Mouse (Mus musculus) kidney, postnatal 0 days (tissue): ENCODE data around the gene Serpinb6b. TPM values are rescaled to one million over a fixed set of nuclear protein-coding genes. Genes with fewer than 3 reads are reported as not detected.

Experiments used
- ATAC-seq: fragments of 200-750 bp; cut with Nextera tagmentation; replicated peaks from 2 replicates; pipeline ENCODE4 v1.8.0; 2017; ENCODE audit warnings: low read depth, moderate number of reproducible peaks, moderate TSS enrichment, moderate library complexity; ENCODE audit not compliant: low FRiP score
- DNase-seq: peaks from one replicate; pipeline ENCODE4 v3.0.0-alpha.2; 2016; ENCODE audit warnings: low spot score
- H3K27ac ChIP-seq: fragments of 300-500 bp; sonication (generic); 2 replicates; pipeline ENCODE4 v1.5.1; 2014; ENCODE audit warnings: mild to moderate bottlenecking
- H3K27me3 ChIP-seq: fragments of 300-500 bp; sonication (generic); 2 replicates; pipeline ENCODE4 v1.6.1; 2014; ENCODE audit warnings: low read length, mixed read lengths; ENCODE audit not compliant: insufficient read depth
- H3K36me3 ChIP-seq: fragments of 300-500 bp; sonication (generic); 2 replicates; pipeline ENCODE4 v1.6.1; 2014; ENCODE audit warnings: low read length, mixed read lengths; ENCODE audit not compliant: insufficient read depth
- H3K4me1 ChIP-seq: fragments of 300-500 bp; sonication (generic); replicated peaks from 2 replicates; pipeline ENCODE4 v1.6.1; 2014; ENCODE audit warnings: antibody characterized with exemption, low read length, mixed read lengths; ENCODE audit not compliant: insufficient read depth
- H3K4me2 ChIP-seq: fragments of 300-500 bp; sonication (generic); 2 replicates; pipeline ENCODE4 v1.6.1; 2014; ENCODE audit warnings: mild to moderate bottlenecking, low read length, moderate library complexity, mixed read lengths
- H3K4me3 ChIP-seq: fragments of 300-500 bp; sonication (generic); replicated peaks from 2 replicates; pipeline ENCODE4 v1.5.1; 2014; ENCODE audit warnings: low read depth, low read length
- H3K9ac ChIP-seq: fragments of 300-500 bp; sonication (generic); 2 replicates; pipeline ENCODE4 v1.6.1; 2014; ENCODE audit warnings: low read depth, low read length
- H3K9me3 ChIP-seq: fragments of 300-500 bp; sonication (generic); replicated peaks from 2 replicates; pipeline ENCODE4 v1.6.1; 2016; ENCODE audit warnings: low read length, inconsistent platforms, mixed read lengths
- CTCF ChIP-seq: IDR thresholded peaks from 2 replicates; pipeline ENCODE4 v1.5.1; 2016; ENCODE audit warnings: antibody characterized with exemption, low read depth, mild to moderate bottlenecking, moderate library complexity
- WGBS: fragments of 180-500 bp; shearing (Covaris S2); extraction: QIAGEN DNeasy Blood & Tissue Kit; methylation state at CpG from one replicate; pipeline ENCODE4 v1.1.7; 2014; 5-methylcytosine and 5-hydroxymethylcytosine counted together
- polyA plus RNA-seq: library from polyadenylated mRNA; unstranded; fragments of >200 nt; fragmentation: Nextera tagmentation; extraction: Ambion mirVana; gene quantifications from 2 replicates; pipeline ENCODE4 v1.2.1, GENCODE M21; 2015

Gene Serpinb6b
- polyA plus RNA-seq, 1 experiment from 2014 or later, result 14.3 TPM

DNA sequence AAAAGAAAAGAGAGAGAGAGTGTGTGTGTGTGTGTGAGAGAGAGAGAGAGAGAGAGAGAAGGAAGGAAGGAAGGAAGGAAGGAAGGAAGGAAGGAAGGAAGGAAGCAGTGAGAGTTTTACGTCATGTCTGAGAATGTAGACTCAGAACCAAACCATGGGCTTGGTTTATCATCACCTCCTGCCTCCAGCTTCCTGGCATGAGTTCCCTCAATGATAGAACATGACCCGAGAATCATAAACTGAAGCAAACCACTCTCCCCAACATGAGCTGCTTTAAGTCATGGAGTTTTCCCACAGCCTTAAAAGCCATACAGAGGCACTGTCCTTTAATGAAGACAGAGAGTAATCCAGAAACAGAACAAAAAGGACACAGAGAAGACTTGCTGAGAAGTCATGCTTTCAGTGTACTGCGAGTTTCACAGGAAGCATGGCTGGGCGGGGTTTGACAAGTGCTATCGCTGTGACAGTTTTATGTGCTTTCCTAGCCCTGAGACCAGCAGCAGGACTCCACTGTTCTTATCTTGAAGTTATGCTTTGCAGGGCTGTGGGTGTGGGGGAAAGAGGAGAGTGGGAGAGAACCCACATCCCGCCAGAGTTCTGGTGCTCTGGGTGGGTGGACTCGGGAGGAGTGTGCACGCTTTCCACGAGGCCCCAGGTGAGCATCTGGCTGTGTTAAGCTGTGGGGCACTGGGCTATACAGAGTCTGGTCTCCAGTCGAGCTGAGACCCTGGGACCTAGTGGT is 28.3 kb downstream of the Serpinb6b start:
- Histone ChIP-seq H3K4me3 (no peak overlapping the region), H3K4me1 (no peaks in the 10 kb centered on the region), H3K9me3 (no peaks in the 10 kb centered on the region), H3K36me3 (no peaks in the 10 kb centered on the region), H3K4me2 (0 out of 2 replicates have a peak overlapping the region, but pooled peaks have one; percentile 3), H3K9ac (no peak overlapping the region), H3K27ac (peak overlapping the region; percentile 22; the same call in 1 of the 2 replicates), H3K27me3 (no peaks in the 10 kb centered on the region)
- DNase-seq (peak; percentile 76), ATAC-seq (no peak)
- no peak for TF ChIP-seq CTCF
- WGBS, result 28% methylated on average over 10 of the region's 10 CpGs

DNA sequence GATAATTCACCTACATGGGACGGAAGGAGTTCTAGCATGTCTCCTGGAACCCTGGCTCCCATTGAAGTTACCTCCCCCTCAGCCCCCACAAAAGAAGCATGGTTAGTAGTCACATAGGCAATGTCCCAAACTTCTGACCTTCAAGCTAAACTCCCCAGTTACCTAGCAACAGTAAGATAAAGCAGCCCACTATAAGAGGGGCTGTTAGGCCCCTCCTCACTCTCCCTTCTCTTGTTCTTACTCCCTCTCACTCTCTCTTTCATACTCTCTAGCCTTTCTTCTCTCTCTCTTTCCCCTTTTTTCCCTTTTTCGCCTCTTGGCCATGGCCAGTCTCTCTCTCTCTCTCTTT is 28.9 kb downstream of the Serpinb6b start:
- no peak overlapping the region for H3K4me2 ChIP-seq
- no peaks in the 10 kb centered on the region for H3K9me3 ChIP-seq
- no peak for TF ChIP-seq CTCF
- H3K27ac ChIP-seq, result peak overlapping the region; percentile 22; the same call in 1 of the 2 replicates
- H3K27me3 ChIP-seq, result no peaks in the 10 kb centered on the region
- no peaks in the 10 kb centered on the region for H3K4me1 ChIP-seq
- no peak for DNase-seq
- no peak overlapping the region for H3K4me3 ChIP-seq
- WGBS, result 56% methylated on average over 2 of the region's 2 CpGs
- no peak overlapping the region for H3K9ac ChIP-seq
- no peak for ATAC-seq
- no peaks in the 10 kb centered on the region for H3K36me3 ChIP-seq

DNA sequence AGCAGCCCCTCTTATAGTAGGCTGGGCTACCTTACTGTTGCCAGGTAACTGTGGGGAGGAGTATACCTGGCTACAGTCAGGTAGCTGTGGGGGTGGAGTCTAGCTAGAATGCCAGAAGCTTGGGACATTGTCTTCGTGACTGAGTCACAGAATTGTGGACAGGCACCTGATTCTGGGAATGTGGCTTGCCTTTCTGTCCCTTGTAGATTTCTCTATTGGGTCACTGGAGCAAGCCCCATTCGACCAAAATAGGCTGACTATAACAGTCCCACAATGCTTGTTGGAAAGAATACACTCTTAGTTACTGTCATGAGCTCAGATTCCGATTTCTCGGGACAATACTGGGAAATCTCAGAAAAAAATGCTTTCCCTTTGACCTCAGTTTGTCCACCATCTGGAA is 30.0 kb downstream of the Serpinb6b start:
- no peaks in the 10 kb centered on the region for H3K27me3 ChIP-seq
- ATAC-seq (no peak), DNase-seq (peak; percentile 5)
- H3K4me3 ChIP-seq, result no peak overlapping the region
- H3K27ac ChIP-seq, result no peak overlapping the region
- H3K4me1 ChIP-seq, result no peaks in the 10 kb centered on the region
- no peaks in the 10 kb centered on the region for H3K36me3 ChIP-seq
- H3K9me3 ChIP-seq, result no peaks in the 10 kb centered on the region
- H3K4me2 ChIP-seq, result no peak overlapping the region
- WGBS, result 57% methylated on average over 4 of the region's 4 CpGs
- no peak overlapping the region for H3K9ac ChIP-seq
- TF ChIP-seq CTCF, result no peak

DNA sequence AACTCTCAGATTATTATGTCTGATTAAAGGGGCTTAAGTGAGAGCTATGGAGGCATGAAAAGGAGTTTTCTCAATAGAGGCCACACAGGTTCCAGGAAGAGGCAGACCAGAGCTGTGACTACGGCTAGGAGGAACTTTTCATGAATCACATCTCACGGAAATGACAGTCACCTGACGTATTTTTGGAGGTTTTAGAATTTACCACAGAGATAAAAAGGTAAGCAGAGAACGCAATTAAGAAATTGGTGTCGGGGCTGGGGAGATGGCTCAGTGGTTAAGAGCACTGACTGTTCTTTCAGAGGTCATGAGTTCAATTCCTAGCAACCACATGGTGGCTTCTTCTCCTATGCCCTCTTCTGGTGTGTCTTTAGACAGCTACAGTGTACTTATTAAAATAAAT is 36.3 kb downstream of the Serpinb6b start:
- no peak for DNase-seq
- Histone ChIP-seq H3K4me2 (no peak overlapping the region), H3K9me3 (no peaks in the 10 kb centered on the region), H3K27me3 (no peaks in the 10 kb centered on the region), H3K9ac (no peak overlapping the region), H3K4me1 (peaks cover 5% of the 10 kb centered on the region; the same call in 1 of the 2 replicates), H3K4me3 (no peak overlapping the region), H3K27ac (no peak overlapping the region), H3K36me3 (no peaks in the 10 kb centered on the region)
- WGBS, result 85% methylated on average over 5 of the region's 5 CpGs
- TF ChIP-seq CTCF, result no peak
- no peak for ATAC-seq

DNA sequence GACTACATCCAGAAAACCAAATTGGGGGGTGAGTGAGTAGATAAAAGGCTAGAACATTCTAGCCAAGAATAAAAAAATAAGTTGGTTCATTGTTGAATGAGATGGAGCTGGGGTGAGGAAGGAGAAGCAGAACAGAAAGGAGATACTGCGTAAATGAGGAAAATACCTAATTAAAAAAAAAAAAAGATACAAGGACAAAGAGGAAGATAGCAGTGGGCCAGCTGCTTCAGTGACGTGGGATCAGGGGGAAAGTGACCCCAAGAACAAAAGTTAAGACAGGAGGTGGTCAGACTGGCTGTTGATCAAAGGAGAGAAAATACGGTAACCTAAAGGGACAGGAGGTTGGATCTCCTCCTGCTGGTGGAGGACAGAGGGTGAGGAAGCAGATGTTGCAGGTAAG is 37.9 kb downstream of the Serpinb6b start, which contains the start of gene Serpinb9:
Gene Serpinb9 (plus strand): TSS at position 301 of the 400 bp plus-strand sequence.
- TF ChIP-seq CTCF, result no peak
- Histone ChIP-seq H3K4me3 (0 out of 2 replicates have a peak within 1 kb of the TSS, but pooled peaks have one; percentile 33), H3K27me3 (no peaks in the 10 kb centered on the region), H3K9me3 (no peaks in the 10 kb centered on the region), H3K27ac (peak within 1 kb of the TSS; percentile 89), H3K9ac (0 out of 2 replicates have a peak within 1 kb of the TSS, but pooled peaks have one; percentile 47), H3K36me3 (no peaks in the 10 kb centered on the region), H3K4me1 (peaks cover 5% of the 10 kb centered on the region; the same call in 1 of the 2 replicates), H3K4me2 (peak within 1 kb of the TSS; percentile 52)
- WGBS, result 87% methylated on average over 3 of the region's 3 CpGs
- ATAC-seq, result no peak
- no peak for DNase-seq

DNA sequence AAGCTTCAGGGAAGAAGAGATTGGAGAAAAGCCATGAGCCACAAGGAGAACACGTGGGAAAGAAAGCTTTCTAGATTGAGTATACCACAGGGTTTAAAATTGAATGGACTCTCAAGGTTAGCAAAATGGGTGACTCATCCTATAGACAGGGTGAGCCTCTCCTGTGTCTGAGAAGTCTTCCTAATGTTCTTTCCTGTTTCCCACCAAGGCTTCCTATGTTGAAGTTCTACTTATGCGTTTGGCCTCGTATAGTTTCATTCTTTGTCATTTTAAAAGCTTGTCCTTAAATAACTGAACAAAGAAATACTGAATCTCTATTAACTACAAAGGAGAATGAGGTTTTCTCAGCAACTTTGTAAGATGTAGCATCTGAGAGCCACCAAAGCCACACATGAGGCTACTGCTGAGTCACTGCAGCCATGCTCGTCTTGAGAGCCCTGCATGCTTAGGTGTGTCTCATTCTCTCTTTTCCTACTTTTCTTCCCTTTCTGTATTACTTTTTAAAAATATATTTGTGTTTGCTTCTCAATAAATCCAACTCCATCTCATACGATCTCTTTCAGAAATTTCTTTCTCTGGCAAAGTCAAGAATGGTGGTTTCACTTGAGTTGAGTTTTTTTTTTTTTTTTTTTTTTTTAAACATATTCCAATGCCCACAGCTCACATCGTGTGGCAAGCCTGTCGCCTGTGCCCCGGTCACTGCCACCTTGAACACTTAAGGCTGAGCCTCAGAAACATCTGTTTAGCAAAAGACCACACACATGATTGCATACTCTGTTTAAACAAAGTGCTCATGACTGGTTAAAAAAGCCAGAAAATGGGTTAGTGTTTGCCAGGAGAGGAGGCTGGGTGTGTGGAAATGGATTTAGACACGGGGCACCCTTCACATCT is 38.8 kb downstream of the Serpinb6b start:
- Histone ChIP-seq H3K4me1 (peaks cover 5% of the 10 kb centered on the region; the same call in 1 of the 2 replicates), H3K4me2 (peak overlapping the region; percentile 52), H3K36me3 (no peaks in the 10 kb centered on the region), H3K9ac (peak overlapping the region; percentile 47; the same call in 1 of the 2 replicates), H3K4me3 (peak overlapping the region; percentile 33), H3K27me3 (no peaks in the 10 kb centered on the region), H3K27ac (peak overlapping the region; percentile 89), H3K9me3 (no peaks in the 10 kb centered on the region)
- DNase-seq (no peak), ATAC-seq (peak; percentile 50)
- 55% methylated on average over 9 of the region's 9 CpGs for WGBS
- no peak for TF ChIP-seq CTCF
